Mouse (Mus musculus) embryo, embryonic 9.5 days (tissue): ENCODE results near the gene Gpr153.

Experiments used
- DNase-seq: peaks from one replicate; pipeline ENCODE4 v3.0.0-alpha.2; 2017; ENCODE audit errors: extremely low spot score

The Gpr153 gene

GRCm38 (mm10) chr4:152287317-152288120 lies 13.5 kb downstream of the Gpr153 start:
- no peak for DNase-seq

- DNase-seq: no peak
Observed at GRCm38 (mm10) chr4:152288398-152288945, 14.4 kb downstream of the Gpr153 start.

GRCm38 (mm10) chr4:152290385-152290784 lies 16.4 kb downstream of the Gpr153 start:
- peak; percentile 73 for DNase-seq

GRCm38 (mm10) chr4:152290991-152291390 lies 17.0 kb downstream of the Gpr153 start:
- no peak for DNase-seq

- no peak for DNase-seq
Observed at GRCm38 (mm10) chr4:152291562-152291961, 17.5 kb downstream of the Gpr153 start, which contains the start of gene Hes3. TSS of gene Hes3 (minus strand) at chr4:152291662.

- DNase-seq: no peak
Observed at GRCm38 (mm10) chr4:152292102-152292765, 18.2 kb downstream of the Gpr153 start.

GRCm38 (mm10) chr4:152294188-152294929 lies 20.3 kb downstream of the Gpr153 start:
- no peak for DNase-seq

GRCm38 (mm10) chr4:152295916-152296315 lies 21.9 kb downstream of the Gpr153 start:
- DNase-seq: no peak

- no peak for DNase-seq
Observed at GRCm38 (mm10) chr4:152296371-152296770, 22.3 kb downstream of the Gpr153 start.

GRCm38 (mm10) chr4:152296874-152297861 lies 23.1 kb downstream of the Gpr153 start, which contains the start of gene Icmt:
TSS of gene Icmt (plus strand) at chr4:152297227.
- DNase-seq: peak; percentile 99

GRCm38 (mm10) chr4:152298836-152299235 lies 24.8 kb downstream of the Gpr153 start:
- no peak for DNase-seq

- DNase-seq: no peak
Observed at GRCm38 (mm10) chr4:152300375-152300774, 26.3 kb downstream of the Gpr153 start.

- no peak for DNase-seq
Observed at GRCm38 (mm10) chr4:152302012-152302411, 28.0 kb downstream of the Gpr153 start.

- no peak for DNase-seq
Observed at GRCm38 (mm10) chr4:152303172-152303571, 29.1 kb downstream of the Gpr153 start.

GRCm38 (mm10) chr4:152304685-152305084 lies 30.7 kb downstream of the Gpr153 start:
- DNase-seq: no peak

- no peak for DNase-seq
Observed at GRCm38 (mm10) chr4:152305991-152306390, 32.0 kb downstream of the Gpr153 start.

- no peak for DNase-seq
Observed at GRCm38 (mm10) chr4:152307542-152307941, 33.5 kb downstream of the Gpr153 start.

- DNase-seq: no peak
Observed at GRCm38 (mm10) chr4:152312186-152312585, 38.2 kb downstream of the Gpr153 start.

- peak; percentile 50 for DNase-seq
Observed at GRCm38 (mm10) chr4:152313211-152313632, 39.2 kb downstream of the Gpr153 start.

GRCm38 (mm10) chr4:152313934-152314333 lies 39.9 kb downstream of the Gpr153 start:
- no peak for DNase-seq
